Mouse (Mus musculus) kidney, embryonic 15.5 days (tissue): Measurements from ENCODE around the gene Vapb. TPM values are rescaled to one million over a fixed set of nuclear protein-coding genes. Genes with fewer than 3 reads are reported as not detected.

Experiments
- ATAC-seq: fragments of 200-750 bp; cut with Nextera tagmentation; replicated peaks from 2 replicates; pipeline ENCODE4 v1.8.0; 2017; ENCODE audit warnings: moderate TSS enrichment; ENCODE audit not compliant: low FRiP score
- H3K27ac ChIP-seq: fragments of 300-500 bp; sonication (generic); 2 replicates; pipeline ENCODE4 v1.5.1; 2015; ENCODE audit warnings: mild to moderate bottlenecking, inconsistent platforms
- H3K27me3 ChIP-seq: fragments of 300-500 bp; sonication (generic); 2 replicates; pipeline ENCODE4 v1.6.1; 2015; ENCODE audit warnings: inconsistent platforms
- H3K36me3 ChIP-seq: fragments of 300-500 bp; sonication (generic); 2 replicates; pipeline ENCODE4 v1.6.1; 2015; ENCODE audit warnings: inconsistent platforms
- H3K4me1 ChIP-seq: fragments of 300-500 bp; sonication (generic); 2 replicates; pipeline ENCODE4 v1.6.1; 2015; ENCODE audit warnings: inconsistent platforms
- H3K4me2 ChIP-seq: fragments of 300-500 bp; sonication (generic); 2 replicates; pipeline ENCODE4 v1.6.1; 2015; ENCODE audit warnings: moderate library complexity, mild to moderate bottlenecking, inconsistent platforms
- H3K4me3 ChIP-seq: fragments of 300-500 bp; sonication (generic); replicated peaks from 2 replicates; pipeline ENCODE4 v1.5.1; 2015; ENCODE audit warnings: mild to moderate bottlenecking, inconsistent platforms
- H3K9ac ChIP-seq: fragments of 300-500 bp; sonication (generic); 2 replicates; pipeline ENCODE4 v1.6.1; 2015; ENCODE audit warnings: mild to moderate bottlenecking, inconsistent platforms
- H3K9me3 ChIP-seq: fragments of 300-500 bp; sonication (generic); replicated peaks from 2 replicates; pipeline ENCODE4 v1.6.1; 2016; ENCODE audit warnings: inconsistent platforms
- WGBS: fragments of 180-500 bp; shearing (Covaris S2); methylation state at CpG from one replicate; pipeline ENCODE4 v1.1.7; 2015; ENCODE audit warnings: mixed read lengths; 5-methylcytosine and 5-hydroxymethylcytosine counted together
- microRNA-seq: library from miRNA; unstranded; fragments of <30 nt; microRNA quantifications from one replicate; pipeline ENCODE4, GENCODE M21; 2016
- polyA plus RNA-seq: library from polyadenylated mRNA; unstranded; fragments of >200 nt; fragmentation: Nextera tagmentation; extraction: Ambion mirVana; gene quantifications from 2 replicates; pipeline ENCODE4 v1.2.1, GENCODE M21; 2015

The Vapb gene
- polyA plus RNA-seq, 1 experiment from 2014 or later: 14.0 TPM

GRCm38 (mm10) chr2:173826287-173826686 lies 89.0 kb downstream of the Vapb start:
- H3K4me3 ChIP-seq: no peak overlapping the region
- H3K27me3 ChIP-seq: no peaks in the 10 kb centered on the region
- H3K4me2 ChIP-seq: no peak overlapping the region
- ATAC-seq: no peak
- H3K9ac ChIP-seq: no peak overlapping the region
- no peak overlapping the region for H3K27ac ChIP-seq
- H3K4me1 ChIP-seq: no peaks in the 10 kb centered on the region
- H3K36me3 ChIP-seq: no peaks in the 10 kb centered on the region
- 88% methylated on average over 4 of the region's 4 CpGs for WGBS
- no peaks in the 10 kb centered on the region for H3K9me3 ChIP-seq

- H3K9ac ChIP-seq: no peak overlapping the region
- no peaks in the 10 kb centered on the region for H3K36me3 ChIP-seq
- no peaks in the 10 kb centered on the region for H3K9me3 ChIP-seq
- 88% methylated on average over 9 of the region's 9 CpGs for WGBS
- H3K4me1 ChIP-seq: no peaks in the 10 kb centered on the region
- no peak overlapping the region for H3K27ac ChIP-seq
- H3K27me3 ChIP-seq: no peaks in the 10 kb centered on the region
- H3K4me2 ChIP-seq: no peak overlapping the region
- no peak for ATAC-seq
- H3K4me3 ChIP-seq: no peak overlapping the region
Observed at GRCm38 (mm10) chr2:173827228-173827627, 89.9 kb downstream of the Vapb start.

GRCm38 (mm10) chr2:173828134-173828533 lies 90.8 kb downstream of the Vapb start:
- no peaks in the 10 kb centered on the region for H3K9me3 ChIP-seq
- no peak for ATAC-seq
- no peak overlapping the region for H3K4me3 ChIP-seq
- H3K9ac ChIP-seq: no peak overlapping the region
- H3K4me2 ChIP-seq: no peak overlapping the region
- no peaks in the 10 kb centered on the region for H3K27me3 ChIP-seq
- no peak overlapping the region for H3K27ac ChIP-seq
- WGBS: 77% methylated on average over 6 of the region's 6 CpGs
- H3K4me1 ChIP-seq: no peaks in the 10 kb centered on the region
- no peaks in the 10 kb centered on the region for H3K36me3 ChIP-seq

GRCm38 (mm10) chr2:173832828-173833492 lies 95.6 kb downstream of the Vapb start:
- ATAC-seq: no peak
- Histone ChIP-seq H3K4me1 (no peaks in the 10 kb centered on the region), H3K4me2 (no peak overlapping the region), H3K36me3 (no peaks in the 10 kb centered on the region), H3K27ac (no peak overlapping the region), H3K9me3 (no peaks in the 10 kb centered on the region), H3K9ac (no peak overlapping the region), H3K4me3 (no peak overlapping the region), H3K27me3 (no peaks in the 10 kb centered on the region)
- 78% methylated on average over 7 of the region's 7 CpGs for WGBS

Small RNA genes within 50 kb of the gene (microRNA-seq; reads per million reads assigned to microRNA genes)
- gene Mir6340: not detected

Other genes starting within 250 kb of the Vapb start
- gene 1700021F07Rik, start 214.9 kb upstream of the Vapb start, polyA plus RNA-seq: not detected in 2 replicates
- gene Ankrd60, start 159.1 kb upstream of the Vapb start, polyA plus RNA-seq: not detected in 2 replicates
- 35.3 and 36.3 TPM in 2 replicates for gene Rab22a, start 77.8 kb upstream of the Vapb start, polyA plus RNA-seq
- not detected in 2 replicates for gene 1700010B08Rik, start 18.1 kb upstream of the Vapb start, polyA plus RNA-seq